ENCODE assay signal across 8 mouse cellular contexts in genomic region chr11:35834022-35834760, GRCm38 (mm10). TPM values are rescaled to one million over a fixed set of nuclear protein-coding genes. Genes with fewer than 3 reads are reported as not detected.
DNase-seq lines count a peak whose midpoint lies in the region; ATAC-seq lines count a peak whose summit lies in the region.

Rars (minus strand) TSS chr11:35834506.

- 2% methylated on average over 46 of the region's 46 CpGs for WGBS in heart, embryonic 14.5 days
- under 1% methylated on average over 46 of the region's 46 CpGs for WGBS in liver, embryonic 13.5 days (ENCODE audit: insufficient replicate concordance)
- 2% methylated on average over 46 of the region's 46 CpGs for WGBS in stomach, embryonic 16.5 days

- DNase-seq in c-Kit-negative CD71-positive TER-119-positive erythroid progenitor cells, embryonic 14.5 days (ENCODE audit: low read depth, low spot score): peak; percentile 88
- peak; percentile 72 for DNase-seq in fibroblast of lung, adult 2 months (ENCODE audit: low read depth)
- DNase-seq in kidney, postnatal 14 days: peak; percentile 94
- DNase-seq in liver, embryonic 13.5 days: peak; percentile 86
- DNase-seq in neural tube, embryonic 10.5 days (ENCODE audit: extremely low spot score, low spot score): peak; percentile 97

- H3K27ac ChIP-seq in heart, embryonic 14.5 days (replicated peaks in 1 of 2; ENCODE audit: control insufficient read depth in 1 of 2, insufficient read depth in 1 of 2, low read depth in 2 of 2, low read length in 2 of 2): peak within 1 kb of the TSS in 1 of 2 experiments; percentile 68; a peak in 2 of 4 replicates
- H3K27ac ChIP-seq in liver, embryonic 13.5 days: peak within 1 kb of the TSS; percentile 69
- peak within 1 kb of the TSS; percentile 65 for H3K27ac ChIP-seq in stomach, embryonic 16.5 days (ENCODE audit: low read length)

- peaks cover 32% of the 10 kb centered on the region for H3K36me3 ChIP-seq in heart, embryonic 14.5 days (ENCODE audit: control insufficient read depth, insufficient read depth, low read length)
- peaks cover 34% of the 10 kb centered on the region for H3K36me3 ChIP-seq in liver, embryonic 13.5 days
- 0 out of 2 replicates have a peak, but pooled peaks cover 2% of the 10 kb centered on the region for H3K36me3 ChIP-seq in stomach, embryonic 16.5 days (ENCODE audit: control insufficient read depth, insufficient read depth, low read length)

- ATAC-seq in CD4-positive, CD25-positive, alpha-beta regulatory T cell, adult 4 months: peak; percentile 94
- ATAC-seq in heart, embryonic 14.5 days (ENCODE audit: insufficient number of reproducible peaks, insufficient read depth, low FRiP score, low read depth): peak; percentile 57; the same call in 1 of the 2 replicates
- peak; percentile 86 for ATAC-seq in liver, embryonic 13.5 days (ENCODE audit: low read depth)
- ATAC-seq in stomach, embryonic 16.5 days (ENCODE audit: insufficient read depth, low FRiP score): peak; percentile 83

- H3K9me3 ChIP-seq in heart, embryonic 14.5 days (ENCODE audit: control insufficient read depth, low read length): no peaks in the 10 kb centered on the region
- no peaks in the 10 kb centered on the region for H3K9me3 ChIP-seq in liver, embryonic 13.5 days (replicated peaks)
- H3K9me3 ChIP-seq in stomach, embryonic 16.5 days (replicated peaks; ENCODE audit: control insufficient read depth, low read length): no peaks in the 10 kb centered on the region

- no peaks in the 10 kb centered on the region for H3K27me3 ChIP-seq in heart, embryonic 14.5 days (ENCODE audit: control insufficient read depth, insufficient read depth, low read length)
- no peaks in the 10 kb centered on the region for H3K27me3 ChIP-seq in liver, embryonic 13.5 days
- no peaks in the 10 kb centered on the region for H3K27me3 ChIP-seq in stomach, embryonic 16.5 days (ENCODE audit: control insufficient read depth, insufficient read depth, low read length)

- H3K9ac ChIP-seq in heart, embryonic 14.5 days (ENCODE audit: low read length): peak within 1 kb of the TSS; percentile 88
- peak within 1 kb of the TSS; percentile 88 for H3K9ac ChIP-seq in liver, embryonic 13.5 days
- peak within 1 kb of the TSS; percentile 89 for H3K9ac ChIP-seq in stomach, embryonic 16.5 days (ENCODE audit: low read length)

- peaks cover 3 to 12% of the 10 kb centered on the region in 2 experiments; a peak in 3 of 4 replicates for H3K4me1 ChIP-seq in heart, embryonic 14.5 days (ENCODE audit: control insufficient read depth in 2 of 2, insufficient read depth in 2 of 2, low read length in 2 of 2)
- peaks cover 37% of the 10 kb centered on the region for H3K4me1 ChIP-seq in liver, embryonic 13.5 days (replicated peaks)
- peaks cover 12% of the 10 kb centered on the region for H3K4me1 ChIP-seq in stomach, embryonic 16.5 days (ENCODE audit: control insufficient read depth, insufficient read depth, low read length)

- H3K4me2 ChIP-seq in heart, embryonic 14.5 days (ENCODE audit: low read length): peak within 1 kb of the TSS; percentile 90
- peak within 1 kb of the TSS; percentile 82 for H3K4me2 ChIP-seq in liver, embryonic 13.5 days
- peak within 1 kb of the TSS; percentile 83 for H3K4me2 ChIP-seq in stomach, embryonic 16.5 days (ENCODE audit: low read depth, low read length)

- peak within 1 kb of the TSS; percentile 62 to 98 for H3K4me3 ChIP-seq in heart, embryonic 14.5 days (ENCODE audit: control insufficient read depth in 1 of 2, insufficient read depth in 1 of 2, low read depth in 1 of 2, low read length in 2 of 2)
- peak within 1 kb of the TSS; percentile 94 for H3K4me3 ChIP-seq in liver, embryonic 13.5 days (replicated peaks)
- peak within 1 kb of the TSS; percentile 96 for H3K4me3 ChIP-seq in stomach, embryonic 16.5 days (replicated peaks; ENCODE audit: low read length)

RNA-seq across cellular contexts. Expression of gene Rars, which starts in this region (rescaled TPM):
- 10 to 100 TPM; 68.2 to 75.9 TPM for polyA plus RNA-seq in CD4-positive, CD25-positive, alpha-beta regulatory T cell, adult 4 months (2017; shearing (Covaris generic))
- 61.8 and 62.4 TPM in 2 replicates for polyA plus RNA-seq in heart, embryonic 14.5 days (2014; fragmentation: Nextera tagmentation; extraction: Ambion mirVana)
- polyA plus RNA-seq in liver, embryonic 13.5 days (2015; fragmentation: Nextera tagmentation; extraction: Ambion mirVana): 69.3 and 82.9 TPM in 2 replicates
- 90.1 and 92.1 TPM in 2 replicates for polyA plus RNA-seq in stomach, embryonic 16.5 days (2015; fragmentation: Nextera tagmentation; extraction: Ambion mirVana)
